Mouse (Mus musculus) WW6 (cell line): ENCODE results near the gene Unc119b.
"Not testable (repeated sequence)": the region's sequence is repeated elsewhere in the genome, so short reads cannot be mapped to it uniquely, and the experiment has no call there.

ENCODE experiments used
- DNase-seq: peaks from one replicate; pipeline ENCODE4 v3.0.0-alpha.2; 2013; ENCODE audit warnings: low read depth, low spot score

Unc119b gene

GRCm38 (mm10) chr5:115133358-115134066 lies 1.3 kb downstream of the Unc119b start:
- no peak for DNase-seq

DNA sequence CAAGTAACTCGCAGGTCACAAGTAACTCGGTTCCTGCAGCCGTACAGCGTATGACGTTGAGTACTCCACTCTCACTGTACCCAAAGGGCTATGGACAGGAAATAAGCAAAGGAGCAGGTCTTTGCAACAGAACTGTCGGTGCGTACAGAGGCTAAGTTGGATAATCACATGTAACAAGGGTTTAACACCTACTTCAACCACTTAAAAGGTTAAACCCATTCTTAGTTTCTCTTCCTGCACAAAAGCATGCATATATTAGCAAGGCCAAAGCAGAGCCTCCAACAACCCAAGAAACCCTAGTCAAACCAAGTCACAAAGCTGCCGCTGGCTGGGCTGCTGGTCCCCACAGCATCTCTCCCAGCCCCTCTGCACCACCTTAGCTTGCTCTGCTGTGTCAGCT lies 2.3 kb downstream of the Unc119b start:
- no peak for DNase-seq

DNA sequence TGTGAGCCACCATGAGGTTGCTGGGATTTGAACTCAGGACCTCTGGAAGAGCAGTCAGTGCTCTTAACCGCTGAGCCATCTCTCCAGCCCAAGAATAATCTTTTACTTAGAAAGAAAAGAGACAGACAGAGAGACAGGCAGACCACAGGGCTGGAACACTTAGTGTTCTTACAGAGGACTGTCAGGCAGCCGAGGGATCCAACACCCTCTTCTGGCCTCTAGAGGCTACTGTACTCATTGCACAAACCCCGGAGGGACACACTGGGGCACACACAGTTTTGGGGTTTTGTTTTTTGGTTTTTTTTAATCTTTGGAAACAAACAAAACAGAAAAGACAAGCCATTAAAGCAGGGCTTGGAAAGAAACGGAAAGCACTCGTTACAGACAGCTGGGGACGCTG lies 5.4 kb downstream of the Unc119b start:
- no peak for DNase-seq

GRCm38 (mm10) chr5:115127421-115128179 lies 7.2 kb downstream of the Unc119b start:
- DNase-seq = no peak

DNA sequence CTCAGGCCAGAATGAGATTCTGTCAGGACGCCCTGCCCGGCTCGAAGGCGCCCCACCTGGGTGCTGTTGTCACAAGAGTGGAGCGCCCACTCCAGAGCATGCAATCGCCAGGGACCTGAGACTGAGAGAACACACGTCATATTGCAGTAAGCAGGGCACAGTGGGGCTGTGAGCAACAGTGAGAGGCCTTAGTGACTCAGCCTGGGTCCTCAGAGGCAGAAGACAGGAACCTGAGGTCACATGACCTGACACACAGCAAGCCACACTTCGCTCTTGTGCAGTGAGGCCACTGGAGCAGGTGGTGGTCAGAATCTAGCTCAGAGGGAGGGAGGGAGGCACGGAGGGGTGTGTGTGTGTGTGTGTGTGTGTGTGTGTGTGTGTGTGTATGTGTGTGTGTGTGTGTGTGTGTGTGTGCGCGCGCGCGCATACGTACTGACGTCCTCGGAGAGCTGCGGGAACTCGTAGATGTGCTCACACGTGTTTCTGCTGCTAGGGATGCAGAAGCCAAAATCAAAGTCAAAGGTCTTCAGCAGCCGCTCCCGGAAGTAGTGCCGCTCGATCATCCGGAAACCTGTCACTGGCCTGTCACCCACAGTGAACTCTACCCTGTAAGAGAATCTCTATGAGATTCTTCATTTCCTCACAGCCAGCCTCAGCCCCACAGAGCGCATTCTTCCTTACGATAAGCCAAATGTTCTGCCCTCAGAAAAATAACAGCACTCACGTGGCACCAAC lies 8.0 kb downstream of the Unc119b start:
- DNase-seq = no peak

- DNase-seq = no peak
Observed at GRCm38 (mm10) chr5:115125211-115125871, 9.4 kb downstream of the Unc119b start.

GRCm38 (mm10) chr5:115124690-115125089 lies 10.1 kb downstream of the Unc119b start:
- DNase-seq = no peak

- no peak for DNase-seq
Observed at GRCm38 (mm10) chr5:115120978-115121377, 13.8 kb downstream of the Unc119b start.

GRCm38 (mm10) chr5:115118961-115119570 lies 15.7 kb downstream of the Unc119b start, which contains the start of gene Acads:
Gene Acads (minus strand): TSS chr5:115119346.
- peak; percentile 57 for DNase-seq

DNA sequence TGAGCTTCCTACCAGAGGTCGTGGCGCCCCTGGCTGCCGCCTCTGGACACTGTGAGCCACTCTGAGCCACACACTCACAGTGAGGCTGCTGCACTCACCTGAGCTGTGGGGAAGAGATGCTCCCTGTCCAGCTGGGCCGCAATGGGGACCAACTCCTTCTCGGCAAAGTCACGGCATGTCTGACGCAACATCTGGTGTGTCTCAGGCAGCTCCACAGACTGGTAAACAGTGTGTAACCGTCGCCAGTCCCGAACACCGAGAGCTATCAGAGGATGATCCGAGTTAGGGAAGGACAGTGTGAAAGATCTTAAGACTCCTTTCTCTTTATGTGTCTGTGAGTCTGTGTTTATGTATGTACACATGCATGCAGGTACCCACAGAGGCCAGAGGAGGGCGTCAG lies 17.3 kb downstream of the Unc119b start:
- no peak for DNase-seq

GRCm38 (mm10) chr5:115116426-115116825 lies 18.3 kb downstream of the Unc119b start:
- DNase-seq = no peak

DNA sequence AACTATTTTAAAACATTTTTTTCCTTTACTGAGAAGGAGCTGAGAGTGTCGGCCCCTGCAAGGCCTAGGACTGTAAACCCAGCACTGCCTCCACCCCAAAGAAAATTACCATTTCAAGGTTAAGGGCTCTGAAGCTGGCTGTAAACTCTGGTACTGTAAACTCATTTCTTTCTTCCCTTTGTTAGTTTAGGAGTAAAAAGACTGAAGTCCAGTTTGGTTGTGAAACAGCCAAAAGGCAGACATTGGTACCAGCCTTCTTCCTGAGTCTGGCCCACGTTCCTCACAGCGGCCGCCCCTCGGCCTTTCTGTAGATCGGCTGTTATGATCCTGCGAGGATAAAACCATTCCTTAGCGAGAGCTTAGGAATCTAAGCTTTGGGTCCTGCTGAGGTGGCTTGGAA lies 20.3 kb downstream of the Unc119b start:
- DNase-seq = no peak

DNA sequence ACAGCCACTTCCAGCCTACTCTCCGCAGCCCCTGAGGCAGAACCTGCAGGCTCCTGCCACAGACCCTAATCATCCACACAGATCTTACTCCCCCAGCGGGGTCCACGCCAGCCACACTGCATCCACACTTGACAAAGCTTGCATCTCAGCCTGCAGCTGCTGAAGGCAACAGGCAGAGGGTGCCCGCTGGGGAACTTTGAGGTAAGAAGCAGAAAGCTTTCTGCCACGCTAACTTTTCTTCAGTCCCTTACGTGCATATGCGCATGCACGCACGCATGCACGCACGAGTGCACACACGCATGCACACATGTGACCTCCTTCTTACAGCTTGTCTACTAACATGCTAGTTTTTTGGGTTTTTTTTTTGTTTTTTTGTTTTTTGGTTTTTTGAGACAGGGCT lies 21.5 kb downstream of the Unc119b start:
- no peak for DNase-seq

DNA sequence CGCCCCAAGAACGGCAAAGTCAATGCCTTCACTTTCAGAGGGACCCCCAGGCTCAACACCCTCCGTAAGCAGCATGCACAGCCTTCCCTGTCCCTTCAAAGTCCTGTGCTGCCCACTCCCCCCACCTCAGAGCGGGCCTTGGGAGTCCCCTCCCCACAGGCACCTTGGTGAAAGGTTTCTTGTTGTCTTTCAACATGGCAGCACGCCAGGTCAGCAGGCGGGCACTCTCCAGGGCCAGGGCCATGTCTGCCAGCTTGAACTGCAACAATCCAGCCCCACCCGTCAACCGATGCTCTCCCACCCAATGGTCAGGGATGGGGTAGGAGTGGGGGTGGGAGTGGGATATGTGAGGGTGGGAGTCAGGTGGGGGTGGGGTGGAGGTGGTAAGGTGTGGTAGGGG lies 23.6 kb downstream of the Unc119b start:
- no peak for DNase-seq

- not testable (repeated sequence) for DNase-seq
Observed at GRCm38 (mm10) chr5:115103253-115103652, 31.5 kb downstream of the Unc119b start.

GRCm38 (mm10) chr5:115102231-115102630 lies 32.5 kb downstream of the Unc119b start:
- DNase-seq = no peak

GRCm38 (mm10) chr5:115100473-115100872 lies 34.3 kb downstream of the Unc119b start:
- no peak for DNase-seq

DNA sequence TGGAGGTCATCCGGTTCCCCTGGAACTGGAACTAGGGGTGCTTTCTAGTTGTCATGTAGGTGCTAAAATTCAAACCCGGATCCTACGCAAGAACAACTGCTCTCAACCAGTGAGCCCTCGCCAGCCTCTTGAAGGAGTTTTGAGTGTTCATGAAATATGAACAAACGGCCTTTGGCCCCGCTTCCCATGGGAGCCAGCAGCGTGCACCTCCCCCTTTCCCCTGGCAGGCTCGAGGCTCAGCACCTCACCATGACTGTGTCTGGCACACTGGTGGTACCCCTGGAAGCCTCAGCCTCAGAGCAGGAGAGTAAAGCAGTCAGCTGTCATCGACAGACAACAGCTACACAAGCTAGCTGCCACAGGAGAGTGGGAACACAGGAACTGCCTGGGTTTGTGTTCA lies 34.8 kb downstream of the Unc119b start:
- no peak for DNase-seq

DNA sequence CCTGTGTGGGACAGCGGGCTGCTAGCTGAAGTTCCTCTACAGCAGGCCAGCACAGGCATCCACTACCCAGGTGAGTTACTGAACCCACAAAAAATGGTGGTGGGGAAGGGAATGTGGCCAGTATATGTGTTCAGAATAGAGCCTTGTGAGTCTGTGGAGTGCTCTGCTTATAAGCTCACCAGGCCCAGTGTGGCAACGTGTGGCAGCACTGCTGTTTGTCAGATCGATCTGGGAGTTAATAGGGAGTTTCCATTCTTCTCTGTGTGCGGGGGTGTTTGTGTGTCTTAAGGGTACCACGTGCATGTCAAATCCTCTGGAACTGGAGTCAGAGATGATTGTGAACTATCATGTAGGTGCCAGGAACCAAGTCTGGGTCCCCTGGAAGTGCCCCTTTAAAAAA lies 35.2 kb downstream of the Unc119b start:
- no peak for DNase-seq

GRCm38 (mm10) chr5:115098195-115098594 lies 36.6 kb downstream of the Unc119b start, which contains the start of gene Gm10401:
Gene Gm10401 (minus strand): TSS chr5:115098295.
- no peak for DNase-seq

- no peak for DNase-seq
Observed at GRCm38 (mm10) chr5:115091776-115092175, 43.0 kb downstream of the Unc119b start.
